Mouse (Mus musculus) erythroblast, embryonic 14.5 days (primary cell): ENCODE data around the gene Plxna2.

Source experiments
- GATA1 ChIP-seq: IDR thresholded peaks from 2 replicates; pipeline ENCODE4 v1.6.1; 2012; ENCODE audit warnings: low read length, inconsistent platforms, mixed read lengths
- TAL1 ChIP-seq: IDR thresholded peaks from 3 replicates; pipeline ENCODE4 v1.6.1; 2012; ENCODE audit warnings: low read length, inconsistent platforms, mixed read lengths

GRCm38 (mm10) chr1:194624973-194625372 is 7.0 kb downstream of the Plxna2 start:
- TF ChIP-seq TAL1 (no peak), GATA1 (no peak)
